Mouse (Mus musculus) embryonic facial prominence, embryonic 11.5 days (tissue): ENCODE data around the gene Bmf. TPM values are rescaled to one million over a fixed set of nuclear protein-coding genes. Genes with fewer than 3 reads are reported as not detected.
"Not testable (repeated sequence)": the region's sequence is repeated elsewhere in the genome, so short reads cannot be mapped to it uniquely, and the experiment has no call there.

Experiments used
- ATAC-seq: fragments of 200-750 bp; cut with Nextera tagmentation; replicated peaks from 2 replicates; pipeline ENCODE4 v1.8.0; 2017; ENCODE audit warnings: low read depth; ENCODE audit not compliant: insufficient number of reproducible peaks, low FRiP score, low TSS enrichment
- DNase-seq: peaks from one replicate; pipeline ENCODE4 v3.0.0-alpha.2; 2015; ENCODE audit warnings: low spot score
- H3K27ac ChIP-seq: fragments of 300-500 bp; sonication (generic); replicated peaks from 2 replicates; pipeline ENCODE4 v1.5.1; 2014; ENCODE audit warnings: mild to moderate bottlenecking, low read depth, low read length, control low read depth
- H3K27me3 ChIP-seq: fragments of 300-500 bp; sonication (generic); 2 replicates; pipeline ENCODE4 v1.6.1; 2014; ENCODE audit warnings: mild to moderate bottlenecking, low read length, moderate library complexity, mixed read lengths; ENCODE audit not compliant: control insufficient read depth, insufficient read depth
- H3K36me3 ChIP-seq: fragments of 300-500 bp; sonication (generic); replicated peaks from 2 replicates; pipeline ENCODE4 v1.6.1; 2014; ENCODE audit warnings: low read depth, mild to moderate bottlenecking, low read length, moderate library complexity, mixed read lengths; ENCODE audit not compliant: control insufficient read depth, insufficient read depth
- H3K4me1 ChIP-seq: fragments of 300-500 bp; sonication (generic); 2 replicates; pipeline ENCODE4 v1.6.1; 2014; ENCODE audit warnings: low read length, mixed read lengths; ENCODE audit not compliant: control insufficient read depth, insufficient read depth
- H3K4me2 ChIP-seq: fragments of 300-500 bp; sonication (generic); 2 replicates; pipeline ENCODE4 v1.6.1; 2014; ENCODE audit warnings: low read depth, mild to moderate bottlenecking, control low read depth, low read length, moderate library complexity
- H3K4me3 ChIP-seq: fragments of 300-500 bp; sonication (generic); 2 replicates; pipeline ENCODE4 v1.5.1; 2014; ENCODE audit warnings: low read depth, low read length, control low read depth
- H3K9ac ChIP-seq: fragments of 300-500 bp; sonication (generic); replicated peaks from 2 replicates; pipeline ENCODE4 v1.6.1; 2014; ENCODE audit warnings: mild to moderate bottlenecking, control low read depth, low read length
- H3K9me3 ChIP-seq: fragments of 300-500 bp; sonication (generic); replicated peaks from 2 replicates; pipeline ENCODE4 v1.6.1; 2016; ENCODE audit warnings: mild to moderate bottlenecking, low read length, inconsistent platforms, mixed read lengths; ENCODE audit not compliant: control insufficient read depth
- WGBS: fragments of 180-500 bp; shearing (Covaris S2); extraction: QIAGEN DNeasy Blood & Tissue Kit; methylation state at CpG from one replicate; pipeline ENCODE4 v1.1.7; 2014; 5-methylcytosine and 5-hydroxymethylcytosine counted together
- polyA plus RNA-seq: library from polyadenylated mRNA; unstranded; fragments of >200 nt; fragmentation: Nextera tagmentation; extraction: Ambion mirVana; gene quantifications from 2 replicates; pipeline ENCODE4 v1.2.1, GENCODE M21; 2014

Bmf gene
- polyA plus RNA-seq, 1 experiment from 2014 or later = 5.1 TPM

DNA sequence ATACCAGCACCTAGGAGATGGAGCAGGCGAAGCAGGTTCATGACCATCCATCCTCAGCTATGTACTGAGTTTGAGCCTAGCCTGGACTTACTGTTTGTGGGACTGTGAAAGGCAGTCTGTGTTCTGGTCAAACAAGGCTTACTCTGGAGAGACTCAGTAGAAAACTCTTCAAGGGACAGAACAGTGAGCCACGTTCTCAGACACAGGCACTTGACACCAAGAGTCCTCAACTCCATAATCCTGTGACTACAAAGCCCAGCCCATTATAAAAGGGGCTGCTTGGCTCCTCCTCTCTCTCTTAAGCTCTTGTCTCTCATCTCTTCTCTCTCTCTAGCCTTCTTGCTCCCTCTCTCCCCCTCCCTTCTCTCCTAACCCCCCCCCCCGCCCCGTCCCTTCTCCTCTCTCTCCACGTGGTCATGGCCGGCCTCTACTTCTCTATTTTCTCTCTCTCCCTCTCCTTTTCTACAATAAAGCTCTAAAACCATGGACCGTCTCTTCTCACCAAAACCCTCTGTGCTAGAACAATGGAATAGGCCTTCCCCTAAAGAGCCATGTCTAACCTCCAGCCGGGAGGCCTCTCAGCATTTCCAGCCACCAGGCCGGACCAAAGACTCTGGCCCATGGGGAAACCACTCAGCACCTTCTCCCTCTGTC, 22.8 kb upstream of the Bmf start:
- no peaks in the 10 kb centered on the region for H3K27me3 ChIP-seq
- H3K9me3 ChIP-seq = no peaks in the 10 kb centered on the region
- no peaks in the 10 kb centered on the region for H3K4me1 ChIP-seq
- no peak for DNase-seq
- WGBS = 66% methylated on average over 8 of the region's 9 CpGs
- no peak overlapping the region for H3K4me3 ChIP-seq
- H3K36me3 ChIP-seq = no peaks in the 10 kb centered on the region
- H3K9ac ChIP-seq = no peak overlapping the region
- no peak overlapping the region for H3K4me2 ChIP-seq
- no peak overlapping the region for H3K27ac ChIP-seq
- ATAC-seq = no peak

DNA sequence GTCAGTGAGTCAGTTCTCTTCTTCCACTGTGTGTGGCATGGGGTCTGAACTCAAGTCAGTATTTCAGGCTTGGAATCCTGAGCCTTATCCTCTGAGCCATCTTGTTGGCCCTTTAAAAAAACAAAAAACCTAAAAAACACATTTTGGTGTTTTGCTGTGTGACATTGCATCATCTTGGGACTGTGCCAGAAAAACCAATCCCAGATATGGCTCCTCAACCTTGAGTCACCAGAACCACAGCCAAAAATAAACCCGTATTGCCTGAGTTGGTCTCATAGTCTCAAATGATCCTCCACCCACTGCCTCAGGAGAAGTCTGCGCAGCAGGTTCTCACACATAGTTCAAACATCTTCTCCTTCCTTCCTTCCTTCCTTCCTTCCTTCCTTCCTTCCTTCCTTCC, 21.5 kb upstream of the Bmf start:
- Histone ChIP-seq H3K4me2 (no peak overlapping the region), H3K4me3 (no peak overlapping the region), H3K36me3 (no peaks in the 10 kb centered on the region), H3K9me3 (no peaks in the 10 kb centered on the region), H3K4me1 (no peaks in the 10 kb centered on the region), H3K27ac (no peak overlapping the region), H3K27me3 (no peaks in the 10 kb centered on the region), H3K9ac (no peak overlapping the region)
- ATAC-seq = no peak
- WGBS = 91% methylated on average over 2 of the region's 2 CpGs
- DNase-seq = no peak

GRCm38 (mm10) chr2:118567179-118567578, 17.7 kb upstream of the Bmf start:
- no peaks in the 10 kb centered on the region for H3K27me3 ChIP-seq
- no peak overlapping the region for H3K9ac ChIP-seq
- no peaks in the 10 kb centered on the region; the same call in 1 of the 2 replicates for H3K36me3 ChIP-seq
- DNase-seq (no peak), ATAC-seq (no peak)
- WGBS = 88% methylated on average over 8 of the region's 8 CpGs
- no peak overlapping the region for H3K27ac ChIP-seq
- H3K4me3 ChIP-seq = no peak overlapping the region
- H3K9me3 ChIP-seq = no peaks in the 10 kb centered on the region
- no peak overlapping the region for H3K4me2 ChIP-seq
- H3K4me1 ChIP-seq = no peaks in the 10 kb centered on the region

- no peak overlapping the region for H3K4me3 ChIP-seq
- H3K4me2 ChIP-seq = no peak overlapping the region
- no peaks in the 10 kb centered on the region; the same call in 1 of the 2 replicates for H3K36me3 ChIP-seq
- WGBS = 87% methylated on average over 3 of the region's 3 CpGs
- no peak for ATAC-seq
- H3K27me3 ChIP-seq = no peaks in the 10 kb centered on the region
- no peak overlapping the region for H3K9ac ChIP-seq
- no peaks in the 10 kb centered on the region for H3K9me3 ChIP-seq
- DNase-seq = no peak
- no peaks in the 10 kb centered on the region for H3K4me1 ChIP-seq
- no peak overlapping the region for H3K27ac ChIP-seq
Observed at GRCm38 (mm10) chr2:118562431-118562830, 12.9 kb upstream of the Bmf start.

GRCm38 (mm10) chr2:118562015-118562414, 12.5 kb upstream of the Bmf start:
- no peak overlapping the region for H3K4me3 ChIP-seq
- H3K36me3 ChIP-seq = no peaks in the 10 kb centered on the region; the same call in 1 of the 2 replicates
- H3K27me3 ChIP-seq = no peaks in the 10 kb centered on the region
- no peaks in the 10 kb centered on the region for H3K4me1 ChIP-seq
- H3K9me3 ChIP-seq = no peaks in the 10 kb centered on the region
- H3K27ac ChIP-seq = no peak overlapping the region
- H3K9ac ChIP-seq = no peak overlapping the region
- no peak for DNase-seq
- WGBS = 76% methylated on average over 4 of the region's 4 CpGs
- no peak for ATAC-seq
- no peak overlapping the region for H3K4me2 ChIP-seq

- Histone ChIP-seq H3K27ac (no peak overlapping the region), H3K4me2 (no peak overlapping the region), H3K27me3 (no peaks in the 10 kb centered on the region), H3K4me1 (no peaks in the 10 kb centered on the region), H3K9ac (no peak overlapping the region), H3K9me3 (no peaks in the 10 kb centered on the region), H3K4me3 (no peak overlapping the region), H3K36me3 (no peaks in the 10 kb centered on the region)
- WGBS = 91% methylated on average over 3 of the region's 3 CpGs
- ATAC-seq (no peak), DNase-seq (no peak)
Observed at GRCm38 (mm10) chr2:118558426-118558825, 8.9 kb upstream of the Bmf start.

GRCm38 (mm10) chr2:118554356-118554990, 5.0 kb upstream of the Bmf start:
- DNase-seq = not testable (repeated sequence)

GRCm38 (mm10) chr2:118551606-118552005, 2.1 kb upstream of the Bmf start:
- no peaks in the 10 kb centered on the region for H3K36me3 ChIP-seq
- WGBS = 59% methylated on average over 2 of the region's 2 CpGs
- no peak overlapping the region for H3K4me2 ChIP-seq
- H3K27ac ChIP-seq = no peak overlapping the region
- no peak overlapping the region for H3K4me3 ChIP-seq
- no peaks in the 10 kb centered on the region for H3K27me3 ChIP-seq
- H3K4me1 ChIP-seq = no peaks in the 10 kb centered on the region
- H3K9ac ChIP-seq = no peak overlapping the region
- no peaks in the 10 kb centered on the region for H3K9me3 ChIP-seq
- DNase-seq (no peak), ATAC-seq (no peak)

More at GRCm38 (mm10) chr2:118554356-118554990, 5.0 kb upstream of the Bmf start:
- ATAC-seq, H3K9me3 ChIP-seq, H3K27ac ChIP-seq, H3K36me3 ChIP-seq, H3K4me1 ChIP-seq, H3K27me3 ChIP-seq: not testable (repeated sequence)
- WGBS = 71% methylated on average over 14 of the region's 17 CpGs
- H3K9ac ChIP-seq = peak overlapping the region; percentile 30; the same call in 1 of the 2 replicates
- H3K4me2 ChIP-seq = peak overlapping the region; percentile 34
- peak overlapping the region; percentile 26 for H3K4me3 ChIP-seq
